Mouse (Mus musculus): ENCODE results near the gene Chst12.
A peak's percentile ranks its signal among the peaks of the same experiment; 100 is the strongest.

The Chst12 gene

GRCm38 (mm10) chr5:140517921-140518230 lies 12.5 kb downstream of the Chst12 start:
- no peak for DNase-seq

- DNase-seq, result no peak
Observed at GRCm38 (mm10) chr5:140521196-140521595, 15.8 kb downstream of the Chst12 start.

DNA sequence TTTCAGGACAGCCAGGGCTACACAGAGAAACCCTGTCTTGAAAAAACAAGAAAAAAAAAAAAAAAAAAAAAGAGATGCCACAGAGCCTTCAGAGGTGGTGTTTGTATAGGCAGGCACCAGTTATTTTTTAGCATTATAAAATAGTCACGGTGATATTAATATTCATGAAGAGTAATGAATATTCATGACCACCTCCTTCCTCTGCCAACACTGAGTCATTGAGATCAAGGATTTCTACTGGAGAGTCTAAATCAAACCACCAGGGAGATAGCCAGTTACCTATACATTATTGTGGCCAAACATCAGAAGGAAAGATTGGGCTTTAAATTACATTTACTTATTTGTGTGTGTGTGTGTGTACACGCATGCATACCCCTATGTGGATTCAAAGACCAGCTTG lies 21.4 kb downstream of the Chst12 start:
- DNase-seq, result no peak

GRCm38 (mm10) chr5:140538111-140538683 lies 32.8 kb downstream of the Chst12 start:
- no peak for DNase-seq

GRCm38 (mm10) chr5:140540106-140540505 lies 34.8 kb downstream of the Chst12 start:
- peak; percentile 89 for DNase-seq

DNA sequence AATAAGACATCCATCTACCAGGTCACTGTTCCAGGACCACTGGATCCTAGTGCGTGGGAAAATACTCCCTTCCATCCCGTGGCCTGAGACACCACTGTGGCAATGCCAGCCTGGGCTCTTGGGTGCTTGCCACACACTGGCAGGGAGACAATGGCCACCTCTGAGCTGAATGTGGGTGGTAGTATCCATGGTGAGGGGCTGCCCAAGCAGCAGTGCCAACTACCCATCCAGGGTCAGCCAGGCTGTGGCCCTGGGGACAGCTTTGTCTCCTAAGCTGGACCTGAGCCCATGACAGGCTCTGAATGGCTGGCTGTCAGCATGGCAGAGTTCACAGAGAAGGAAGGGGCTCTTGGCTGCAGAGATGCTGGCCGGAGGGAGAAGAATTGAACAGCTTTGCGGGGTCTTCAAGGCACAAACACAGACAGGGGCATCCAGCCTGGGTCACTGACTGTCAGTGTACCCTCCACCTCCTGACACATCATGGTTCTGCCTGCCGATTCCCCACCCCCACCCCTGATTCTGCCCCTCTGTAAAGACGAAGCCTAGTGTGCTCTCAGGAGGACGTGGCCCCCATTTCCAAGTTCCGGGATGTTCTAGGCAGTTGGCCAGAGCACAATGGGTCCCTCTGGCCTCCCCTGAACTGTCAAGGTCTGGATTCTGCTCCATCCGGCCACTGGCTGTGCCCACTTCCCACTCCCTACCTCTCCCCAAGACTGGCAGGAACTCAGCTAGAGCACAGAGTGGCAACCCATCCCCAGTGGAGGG lies 37.6 kb downstream of the Chst12 start:
- no peak for DNase-seq

DNA sequence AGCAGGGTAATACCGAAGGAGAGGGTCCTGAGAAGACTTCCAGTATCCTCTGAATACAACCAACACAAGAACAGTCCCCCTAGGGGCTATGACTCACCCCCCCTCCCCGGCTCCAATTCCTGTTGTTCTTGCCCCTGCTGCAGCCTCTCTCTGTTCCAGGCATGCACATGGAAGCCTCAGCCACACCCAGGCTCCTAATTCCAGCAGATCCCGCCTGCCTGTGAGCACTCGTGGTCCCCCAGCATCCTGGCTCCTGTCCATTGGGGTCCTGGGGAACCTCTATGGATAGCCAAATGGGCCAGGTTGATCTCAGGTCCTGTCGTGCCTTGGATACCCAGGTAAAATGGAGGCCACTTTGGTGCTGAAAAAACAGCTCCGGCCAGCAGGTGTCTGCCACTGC lies 40.3 kb downstream of the Chst12 start:
- no peak for DNase-seq

GRCm38 (mm10) chr5:140546332-140546731 lies 41.0 kb downstream of the Chst12 start:
- no peak for DNase-seq

DNA sequence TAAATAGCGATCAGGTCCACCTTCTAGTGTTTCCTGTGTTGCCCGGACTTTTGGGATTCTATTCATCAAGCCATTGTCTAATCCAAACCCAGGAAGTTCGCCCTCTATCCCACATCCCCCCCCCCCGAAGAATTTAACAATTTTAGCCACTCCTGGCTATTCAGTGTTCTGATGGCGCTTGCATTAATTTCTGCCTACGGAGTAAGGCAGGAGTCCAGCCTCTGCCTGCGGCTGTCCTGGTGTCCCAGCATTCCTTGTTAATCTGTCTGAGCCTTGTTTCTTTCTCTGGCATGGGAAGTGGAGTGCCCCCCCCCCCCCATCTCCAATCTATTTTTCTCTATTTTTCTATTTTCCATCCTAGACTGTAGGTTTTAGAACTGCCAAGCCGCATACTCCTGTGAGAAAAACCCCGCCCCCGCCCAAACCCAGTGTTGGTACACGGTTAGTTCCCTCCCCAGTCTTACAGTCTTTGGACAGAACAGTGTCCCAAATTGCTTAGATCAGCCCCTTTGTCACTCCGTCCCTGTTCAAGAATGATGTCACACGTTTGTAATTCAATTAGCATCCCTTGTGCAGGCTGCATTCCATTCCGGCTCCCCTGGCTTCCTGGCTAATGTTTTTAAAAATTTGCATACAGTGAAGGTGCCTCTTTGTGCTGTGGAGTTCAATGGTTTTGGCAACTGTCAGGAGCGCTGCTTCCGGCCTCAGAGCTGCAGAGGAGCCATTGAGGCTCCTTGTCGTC lies 44.1 kb downstream of the Chst12 start:
- no peak for DNase-seq

- no peak for DNase-seq
Observed at GRCm38 (mm10) chr5:140553719-140554118, 48.4 kb downstream of the Chst12 start.

DNA sequence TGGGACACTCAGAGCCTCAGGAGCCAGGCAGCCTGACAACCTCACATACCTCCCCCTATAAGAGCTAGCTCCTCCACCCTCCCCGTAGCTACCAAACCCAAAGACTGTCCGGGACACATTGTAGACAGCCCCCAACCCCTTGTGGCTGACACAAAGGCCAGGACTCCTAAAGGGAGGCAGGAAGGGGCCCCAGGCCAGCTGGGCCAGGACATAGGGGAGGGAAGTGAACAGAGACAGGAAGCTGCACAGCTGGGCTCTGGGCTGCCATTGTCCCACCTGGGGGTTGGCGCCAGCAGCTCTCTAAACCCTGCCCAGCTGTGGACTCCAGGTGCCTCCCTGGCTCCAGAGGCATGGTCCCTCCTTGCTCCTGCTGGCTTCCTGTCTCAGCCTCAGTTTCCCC lies 51.5 kb downstream of the Chst12 start:
- no peak for DNase-seq

GRCm38 (mm10) chr5:140562601-140563000 lies 57.3 kb downstream of the Chst12 start:
- DNase-seq, result no peak

DNA sequence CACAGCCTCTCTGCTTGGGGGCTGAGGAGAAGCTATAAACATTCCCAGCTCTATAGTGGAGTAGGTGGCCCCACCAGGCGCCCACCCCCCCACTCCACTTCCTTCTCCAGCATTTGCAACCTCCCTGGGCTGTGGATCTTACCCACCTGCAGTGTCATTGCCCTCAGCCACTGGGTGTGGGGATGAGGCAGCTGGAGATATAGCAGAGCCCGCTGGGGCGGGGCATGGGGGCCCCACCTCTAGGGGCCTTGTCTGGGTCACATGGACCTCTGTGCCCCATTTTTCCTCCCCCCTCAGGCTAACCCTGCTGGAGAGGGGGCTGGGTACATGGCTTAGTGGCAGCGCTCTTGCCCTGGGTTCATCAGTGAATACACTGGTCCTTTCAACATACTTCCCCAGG lies 59.5 kb downstream of the Chst12 start, which contains the start of gene Grifin:
Grifin (minus strand) TSS at position 176 of the 400 bp plus-strand sequence.
- no peak for DNase-seq

- peak; percentile 81 for DNase-seq
Observed at GRCm38 (mm10) chr5:140565451-140565850, 60.1 kb downstream of the Chst12 start.

DNA sequence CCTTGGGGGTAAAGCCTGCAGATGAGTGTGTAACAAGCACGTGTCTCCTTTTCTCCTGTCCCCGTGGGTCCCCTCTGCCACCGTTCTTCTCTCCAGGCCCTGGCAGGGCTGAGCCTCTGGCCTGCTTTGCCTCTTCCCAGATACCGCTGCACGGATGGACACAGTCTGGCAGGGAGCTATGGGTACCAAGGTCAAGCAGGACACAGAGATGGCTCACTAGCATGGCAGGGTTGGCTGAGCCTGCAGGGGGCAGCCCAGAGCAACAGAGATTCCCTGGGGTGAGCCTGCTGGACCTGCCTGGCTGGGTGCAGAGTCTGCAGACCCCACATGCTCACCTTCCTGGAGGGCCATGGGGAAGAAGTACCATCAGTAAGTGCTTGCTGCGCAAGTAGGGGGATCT lies 60.5 kb downstream of the Chst12 start:
- DNase-seq, result peak; percentile 76

GRCm38 (mm10) chr5:140566271-140566670 lies 60.9 kb downstream of the Chst12 start:
- DNase-seq, result no peak

DNA sequence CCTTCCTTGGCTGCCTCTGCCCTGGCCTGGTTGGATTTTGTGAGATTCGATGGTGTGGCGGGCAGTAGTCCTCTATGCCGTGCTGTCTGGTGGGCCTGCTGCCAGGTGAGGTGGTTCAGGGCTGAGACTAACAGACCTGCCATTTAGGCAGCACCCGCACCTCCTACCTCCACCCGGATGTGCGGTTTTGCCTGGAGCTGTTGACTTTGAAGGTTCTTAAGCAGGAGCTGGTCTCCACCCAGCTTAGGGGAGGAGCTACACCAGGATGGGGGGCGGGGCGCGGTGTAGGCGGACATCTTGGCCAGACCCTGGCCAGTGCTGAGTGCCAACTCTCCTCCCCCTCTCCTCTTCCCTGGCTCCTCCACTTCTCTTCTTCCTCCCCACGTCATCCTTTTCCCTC lies 62.0 kb downstream of the Chst12 start:
- peak; percentile 83 for DNase-seq

DNA sequence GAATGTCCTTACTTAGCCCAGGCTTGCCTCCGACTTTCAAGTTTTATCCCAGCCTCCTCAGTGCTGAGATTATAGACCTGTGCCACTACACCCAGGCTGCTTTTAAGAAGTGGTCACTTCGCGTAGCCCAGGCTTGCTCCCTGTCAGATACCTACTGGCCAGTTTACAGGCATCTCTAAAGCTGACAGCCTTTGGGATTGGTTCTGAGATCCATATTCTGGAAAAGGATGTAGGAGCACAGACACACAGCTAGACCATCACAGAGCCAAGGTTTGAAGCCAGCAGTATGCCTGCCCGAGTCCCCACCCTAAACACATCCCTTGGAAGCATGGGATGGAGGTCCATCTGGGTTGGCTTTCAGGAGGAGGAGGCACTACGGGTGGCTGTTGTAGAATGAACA lies 62.4 kb downstream of the Chst12 start:
- DNase-seq, result no peak

DNA sequence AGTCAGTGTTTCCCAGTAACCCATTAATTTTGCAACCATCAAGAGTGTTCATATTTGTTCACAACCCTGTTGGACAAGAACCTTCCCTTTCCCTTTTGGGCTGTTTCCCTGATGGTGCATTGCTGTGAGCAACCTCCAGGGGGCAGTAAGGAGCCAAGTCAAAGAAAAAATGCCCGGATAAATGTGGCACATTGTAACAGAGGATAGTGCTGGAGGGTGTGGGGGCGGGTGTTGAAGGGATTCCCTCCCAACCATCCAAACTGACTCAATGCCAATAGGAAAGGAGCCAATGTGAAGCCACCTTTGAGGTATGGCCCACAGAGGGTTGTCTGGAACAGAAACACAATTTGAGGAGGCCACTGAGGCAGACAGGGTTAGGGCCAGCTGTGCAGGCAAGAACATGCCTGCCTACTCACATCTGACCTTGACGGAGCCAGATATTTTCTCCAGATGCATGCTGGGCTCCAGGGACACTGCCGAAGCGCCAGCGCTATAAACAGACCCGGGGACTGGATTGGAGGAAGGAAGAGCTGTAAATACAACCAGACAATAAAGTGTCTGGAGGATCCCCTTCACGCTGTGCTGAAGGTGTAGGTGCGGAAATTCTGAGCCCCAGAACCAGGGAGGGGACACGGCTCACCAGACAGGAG lies 63.1 kb downstream of the Chst12 start:
- peak; percentile 79 for DNase-seq

DNA sequence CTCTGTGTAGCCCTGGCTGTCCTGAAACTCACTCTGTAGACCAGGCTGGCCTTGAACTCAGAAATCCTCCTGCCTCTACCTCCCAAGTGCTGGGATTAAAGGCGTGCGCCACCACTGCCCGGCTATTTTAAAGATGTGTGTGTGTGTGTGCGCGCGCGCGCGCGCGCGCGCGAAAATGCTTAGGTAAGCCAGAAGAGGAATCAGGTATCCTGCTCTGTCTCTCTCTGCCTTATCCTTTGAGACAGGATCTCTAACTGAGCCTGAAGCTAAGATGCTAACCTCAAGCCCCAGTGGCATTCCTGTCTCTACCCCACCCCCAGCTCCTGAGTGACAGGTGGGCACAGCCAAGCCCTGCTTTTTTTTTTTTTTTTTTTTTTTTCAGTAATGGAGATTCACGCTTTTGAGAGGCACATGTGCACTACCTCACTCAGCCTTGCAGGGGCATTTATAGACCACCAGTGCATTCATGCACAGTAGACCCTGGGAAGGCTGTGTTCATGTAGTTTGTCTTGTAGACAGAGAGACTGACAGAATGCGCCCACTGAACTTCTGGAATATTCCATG lies 63.8 kb downstream of the Chst12 start:
- no peak for DNase-seq

GRCm38 (mm10) chr5:140570223-140570870 lies 65.0 kb downstream of the Chst12 start:
- no peak for DNase-seq

- DNase-seq, result no peak
Observed at GRCm38 (mm10) chr5:140571201-140571600, 65.9 kb downstream of the Chst12 start.

- peak; percentile 73 for DNase-seq
Observed at GRCm38 (mm10) chr5:140571673-140572072, 66.3 kb downstream of the Chst12 start.

All from kidney, postnatal 10 days (tissue).